Mouse (Mus musculus) right cerebral cortex, postnatal 4 days (tissue): ENCODE results near the gene Mcfd2.
"Not testable (repeated sequence)": the region's sequence is repeated elsewhere in the genome, so short reads cannot be mapped to it uniquely, and the experiment has no call there.

Source experiments
- DNase-seq: peaks from one replicate; pipeline ENCODE4 v3.0.0-alpha.2; 2022

Mcfd2 gene

GRCm38 (mm10) chr17:87265792-87266186, at the start of gene Mcfd2:
Mcfd2 (minus strand) TSS chr17:87265935.
- peak; percentile 98 for DNase-seq

DNA sequence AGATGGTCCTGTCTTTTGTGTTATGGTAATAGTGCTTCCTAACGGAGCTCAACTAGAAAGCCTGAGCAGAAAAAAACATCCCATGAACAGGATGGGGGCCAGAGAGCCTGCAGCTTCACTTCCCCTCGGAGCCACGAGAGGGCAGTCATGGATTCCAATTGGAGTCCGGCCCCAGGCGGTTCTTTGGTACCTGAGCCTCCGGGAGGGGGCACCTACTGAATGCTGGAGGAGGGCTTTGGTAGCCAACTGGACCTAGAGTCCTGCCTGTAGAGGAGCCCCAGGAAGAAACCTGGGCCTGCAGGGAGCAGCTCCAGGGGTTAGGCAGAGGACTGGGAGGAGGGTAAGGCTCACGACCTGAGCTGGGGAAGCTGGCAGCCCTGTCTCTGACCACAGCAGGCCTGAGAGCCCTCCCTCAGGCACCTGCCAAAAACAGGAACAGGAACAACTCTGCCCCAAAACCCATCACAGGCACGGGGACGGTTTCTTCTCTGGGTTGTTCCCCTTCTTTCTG, 49.3 kb upstream of the Mcfd2 start:
- DNase-seq, result peak; percentile 97

- DNase-seq, result no peak
Measured at GRCm38 (mm10) chr17:87314530-87314946, 48.8 kb upstream of the Mcfd2 start.

GRCm38 (mm10) chr17:87314121-87314520, 48.4 kb upstream of the Mcfd2 start:
- DNase-seq, result no peak

- no peak for DNase-seq
Measured at GRCm38 (mm10) chr17:87312924-87313870, 47.5 kb upstream of the Mcfd2 start.

DNA sequence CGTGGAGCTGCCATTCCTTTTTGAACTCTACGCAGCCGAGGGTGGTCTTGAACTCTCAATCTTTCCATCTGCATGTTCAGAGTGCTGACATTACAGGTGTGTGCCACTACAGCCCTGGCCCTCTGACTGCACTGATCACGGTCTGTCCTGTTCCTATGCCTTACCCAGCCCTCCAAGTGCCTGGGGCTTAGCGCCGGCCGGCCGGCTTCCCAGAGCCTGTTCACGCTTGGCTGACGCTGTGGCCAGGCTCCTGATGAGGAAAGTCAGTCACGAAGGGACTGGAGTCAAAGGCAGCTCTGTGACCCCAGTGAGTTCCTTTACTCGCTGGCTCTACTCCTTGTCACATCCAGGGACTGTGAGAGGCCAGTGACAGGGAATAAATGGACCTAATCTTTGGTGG, 46.6 kb upstream of the Mcfd2 start:
- DNase-seq, result no peak

GRCm38 (mm10) chr17:87310497-87310896, 44.8 kb upstream of the Mcfd2 start:
- no peak for DNase-seq

GRCm38 (mm10) chr17:87309073-87309788, 43.5 kb upstream of the Mcfd2 start:
- DNase-seq, result no peak

GRCm38 (mm10) chr17:87306746-87307145, 41.0 kb upstream of the Mcfd2 start:
- DNase-seq, result no peak

- DNase-seq, result no peak
Measured at GRCm38 (mm10) chr17:87305065-87305464, 39.3 kb upstream of the Mcfd2 start.

DNA sequence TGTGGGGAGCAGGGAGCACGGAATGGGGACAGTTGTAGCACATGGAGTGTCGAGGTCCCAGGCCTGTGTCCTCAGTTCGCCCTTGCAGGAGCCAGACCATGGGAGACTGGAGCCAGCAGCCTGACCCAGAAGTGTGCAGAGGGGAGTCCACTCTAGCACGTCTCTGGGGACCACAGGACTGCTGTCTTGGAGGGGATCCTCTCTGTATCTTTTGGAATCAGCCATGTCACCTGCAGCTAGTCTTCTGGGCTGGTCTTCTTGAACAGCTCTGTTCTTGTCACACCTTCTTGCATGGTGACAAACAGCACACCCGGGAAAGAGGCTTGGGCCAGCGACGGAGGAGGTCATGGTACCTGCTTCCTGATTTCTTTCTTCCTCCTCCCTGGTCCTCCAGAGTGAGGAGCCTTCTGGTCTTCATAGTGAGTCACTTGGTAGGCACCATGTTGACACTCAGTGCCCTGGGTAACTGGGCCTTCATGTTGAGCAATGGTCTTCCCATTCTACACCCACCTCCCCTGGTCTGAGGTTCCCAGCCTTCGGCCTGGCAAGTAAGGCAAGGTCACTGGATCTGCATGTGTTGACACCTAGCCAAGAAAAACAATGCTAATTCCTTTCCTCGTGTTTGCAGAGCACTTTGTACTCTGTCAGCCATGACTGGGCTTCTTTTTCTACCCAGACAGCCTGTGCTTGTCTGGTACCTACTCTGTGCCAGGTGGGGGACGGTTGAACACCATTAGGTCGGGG, 38.6 kb upstream of the Mcfd2 start:
- DNase-seq, result no peak

DNA sequence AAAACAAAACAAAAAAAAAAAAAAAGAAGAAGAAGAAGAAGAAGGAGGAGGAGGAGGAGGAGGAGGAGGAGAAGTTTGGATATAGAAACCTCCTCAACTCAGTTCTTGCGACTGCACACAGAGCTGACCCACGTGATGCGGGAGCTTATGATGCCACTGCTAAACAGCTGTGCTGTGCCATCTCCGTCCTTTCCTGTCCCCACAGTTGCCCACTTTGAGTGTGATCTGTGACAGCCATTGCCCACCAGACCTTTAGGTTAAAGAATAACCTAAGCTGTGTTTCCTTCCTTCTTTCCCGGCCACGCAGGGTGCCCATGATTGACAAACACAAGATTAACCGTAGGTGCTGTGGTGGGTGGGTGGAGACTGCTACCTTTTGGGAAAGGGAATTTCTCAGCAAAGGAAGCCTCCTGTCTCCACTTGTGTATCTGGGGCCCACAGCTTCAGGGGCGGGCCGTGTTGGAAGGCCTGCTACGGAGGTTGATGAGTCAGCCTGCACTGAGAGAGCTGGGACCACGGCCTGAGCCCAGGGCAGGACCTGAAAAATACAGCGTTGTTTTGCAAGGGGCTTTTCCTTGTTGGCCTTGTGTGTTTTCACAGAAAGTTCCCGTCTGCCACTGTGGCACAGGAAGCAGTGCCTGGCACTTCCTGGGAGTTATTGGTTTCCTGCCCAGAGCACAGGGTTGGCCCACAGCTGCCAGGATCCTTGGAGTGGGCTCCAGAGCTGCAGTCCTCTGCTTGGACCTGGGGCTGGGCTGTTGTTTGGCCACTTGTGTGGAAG, 36.5 kb upstream of the Mcfd2 start:
- DNase-seq, result no peak

DNA sequence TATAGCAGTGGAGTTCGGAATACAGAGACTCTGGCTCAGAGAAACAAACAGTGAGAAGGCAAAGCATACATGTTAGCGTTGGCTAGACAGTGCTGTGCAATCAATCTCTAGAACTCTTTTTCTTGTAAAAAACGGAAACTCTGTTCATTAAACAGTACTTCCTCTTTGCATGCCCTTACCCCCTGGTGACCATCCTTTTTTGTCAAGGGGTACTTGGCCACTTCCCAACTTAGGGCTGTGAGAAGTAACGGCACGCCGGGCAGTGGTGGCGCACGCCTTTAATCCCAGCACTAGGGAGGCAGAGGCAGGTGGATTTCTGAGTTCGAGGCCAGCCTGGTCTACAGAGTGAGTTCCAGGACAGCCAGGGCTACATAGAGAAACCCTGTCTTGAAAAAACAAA, 35.9 kb upstream of the Mcfd2 start:
- DNase-seq, result not testable (repeated sequence)

DNA sequence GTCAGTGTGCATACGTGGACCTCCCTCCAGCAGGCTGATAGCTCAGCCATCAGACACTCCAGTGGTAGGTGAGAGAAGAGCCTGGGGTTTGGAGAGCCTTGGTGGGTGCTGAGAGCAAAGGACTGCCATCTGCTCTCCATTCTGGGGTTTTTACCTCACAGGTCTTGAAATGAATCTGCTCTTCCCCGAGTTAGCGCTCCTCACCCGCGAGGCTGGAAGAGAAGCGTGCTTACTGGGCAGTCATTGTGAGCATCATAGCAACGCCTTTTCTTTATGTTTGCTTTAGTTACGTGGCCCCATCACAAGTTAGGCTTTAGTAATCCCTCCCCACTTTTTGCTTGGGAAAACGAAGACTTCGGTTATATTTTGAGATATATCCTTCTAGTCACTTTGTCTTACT, 34.6 kb upstream of the Mcfd2 start:
- DNase-seq, result no peak

DNA sequence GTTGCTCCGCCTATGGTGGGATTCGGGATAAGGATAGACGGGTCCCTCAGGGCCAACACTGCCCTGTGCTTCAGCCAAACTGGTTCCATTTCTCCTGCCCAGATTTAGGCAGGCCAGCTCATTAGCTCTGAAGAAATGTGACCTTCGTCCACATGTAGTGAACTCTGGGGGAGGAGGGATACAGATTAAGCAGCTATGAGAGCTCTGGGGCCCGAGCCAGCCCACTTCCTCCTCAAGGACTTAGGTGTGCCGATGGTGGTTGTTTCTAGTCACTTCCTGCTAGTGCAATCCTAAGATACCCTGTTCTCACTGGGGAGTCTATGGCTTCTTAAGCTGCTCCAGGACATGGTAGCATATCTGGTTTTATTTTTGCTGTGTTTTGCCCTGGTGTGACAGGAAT, 33.2 kb upstream of the Mcfd2 start:
- DNase-seq, result no peak

- not testable (repeated sequence) for DNase-seq
Measured at GRCm38 (mm10) chr17:87296701-87297100, 31.0 kb upstream of the Mcfd2 start.

GRCm38 (mm10) chr17:87295738-87296137, 30.0 kb upstream of the Mcfd2 start:
- DNase-seq, result no peak

DNA sequence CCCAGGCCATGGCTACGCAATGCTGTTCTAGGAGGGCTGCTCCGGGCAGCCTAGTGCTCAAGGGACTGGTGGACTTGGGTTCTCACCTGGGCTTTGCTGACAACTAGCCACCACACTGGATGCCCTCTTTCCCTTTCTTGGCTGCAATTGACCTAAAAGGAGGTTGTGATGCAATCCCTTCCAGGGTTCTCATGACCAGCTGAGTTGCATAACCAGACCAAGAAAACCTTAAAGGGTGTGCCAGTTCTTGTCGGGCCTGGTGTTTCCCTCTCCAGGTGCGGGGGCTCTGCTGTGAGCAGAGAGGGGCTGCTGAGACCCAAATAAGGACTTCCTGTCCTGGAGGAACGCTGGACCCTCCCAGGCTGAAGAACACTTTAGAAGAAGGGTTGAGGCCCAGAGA, 27.4 kb upstream of the Mcfd2 start:
- no peak for DNase-seq

DNA sequence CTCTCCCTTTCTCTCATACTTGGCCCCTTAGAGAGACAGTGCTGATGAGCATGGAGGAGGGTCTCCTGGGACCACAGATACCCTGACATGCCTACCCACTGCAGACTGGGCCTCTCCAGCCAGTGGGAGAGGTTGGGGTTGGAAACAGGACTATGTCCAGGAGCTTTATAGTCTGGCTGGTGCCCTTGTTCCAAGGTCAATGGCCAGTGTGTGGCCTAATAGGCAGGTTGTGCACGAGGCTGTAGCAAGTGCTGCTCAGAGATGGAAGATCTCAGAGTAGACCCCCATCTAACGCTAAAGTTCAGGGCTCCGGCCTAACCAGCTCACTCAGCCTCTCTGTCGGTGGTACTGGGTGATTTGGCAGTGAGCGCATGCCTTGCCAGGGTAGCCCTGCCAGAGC, 26.0 kb upstream of the Mcfd2 start:
- DNase-seq, result no peak

DNA sequence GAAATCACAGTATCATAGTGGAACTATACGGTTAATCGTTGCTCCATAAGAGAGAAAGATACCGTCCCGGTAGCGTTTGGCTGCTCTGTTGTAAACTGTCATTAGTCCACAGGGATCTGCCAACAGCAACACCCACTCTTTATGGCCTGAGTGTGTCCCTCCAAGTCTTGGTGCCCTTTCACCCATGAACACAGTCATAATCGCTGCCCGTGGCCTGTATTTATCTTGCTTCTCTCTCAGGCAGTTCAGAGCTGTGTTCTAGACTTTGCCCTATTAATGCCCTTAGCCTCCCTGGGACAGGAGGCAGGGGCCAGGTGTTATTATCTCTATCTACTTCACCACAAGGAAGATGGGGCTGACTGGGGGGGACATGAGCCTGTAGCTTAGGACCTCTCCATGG, 25.3 kb upstream of the Mcfd2 start:
- DNase-seq, result no peak

- DNase-seq, result no peak
Measured at GRCm38 (mm10) chr17:87289367-87289766, 23.6 kb upstream of the Mcfd2 start.

GRCm38 (mm10) chr17:87288131-87288530, 22.4 kb upstream of the Mcfd2 start:
- no peak for DNase-seq
